Mouse (Mus musculus) macrophage (primary cell): ENCODE measurements around the gene Pamr1. TPM values are rescaled to one million over a fixed set of nuclear protein-coding genes. Genes with fewer than 3 reads are reported as not detected.

Experiments
- H3K27ac ChIP-seq: fragments of 350-480 bp; formaldehyde crosslinking; 2 replicates; pipeline ENCODE4 v1.9.0; 2021
- H3K36me3 ChIP-seq: fragments of 350-480 bp; formaldehyde crosslinking; 2 replicates; pipeline ENCODE4 v1.9.0; 2021; ENCODE audit errors: inconsistent target
- H3K4me3 ChIP-seq: fragments of 350-480 bp; formaldehyde crosslinking; 2 replicates; pipeline ENCODE4 v1.9.0; 2021; ENCODE audit errors: inconsistent target
- H3K79me2 ChIP-seq: fragments of 350-480 bp; formaldehyde crosslinking; 2 replicates; pipeline ENCODE4 v1.9.0; 2021; ENCODE audit errors: inconsistent target
- WGBS: methylation state at CpG from one replicate; pipeline ENCODE4 v1.1.7; 2026; ENCODE audit warnings: inconsistent platforms; ENCODE audit not compliant: missing documents; 5-methylcytosine and 5-hydroxymethylcytosine counted together
- polyA plus RNA-seq: library from polyadenylated mRNA; stranded (reverse); fragments of 250-400 nt; gene quantifications from 3 replicates; pipeline ENCODE4 v1.2.4, GENCODE M21; 2018; ENCODE audit warnings: inconsistent platforms

Pamr1 gene
- polyA plus RNA-seq, 1 experiment from 2014 or later = not detected

GRCm38 (mm10) chr2:102662911-102663310 lies 113.1 kb downstream of the Pamr1 start:
- no peaks in the 10 kb centered on the region for H3K79me2 ChIP-seq
- H3K4me3 ChIP-seq = no peak overlapping the region
- 84% methylated on average over 9 of the region's 9 CpGs for WGBS
- H3K27ac ChIP-seq = no peak overlapping the region
- H3K36me3 ChIP-seq = no peaks in the 10 kb centered on the region

GRCm38 (mm10) chr2:102663339-102663738 lies 113.5 kb downstream of the Pamr1 start:
- WGBS = 84% methylated on average over 6 of the region's 6 CpGs
- Histone ChIP-seq H3K4me3 (no peak overlapping the region), H3K36me3 (no peaks in the 10 kb centered on the region), H3K79me2 (no peaks in the 10 kb centered on the region), H3K27ac (no peak overlapping the region)

GRCm38 (mm10) chr2:102663865-102664264 lies 114.1 kb downstream of the Pamr1 start:
- Histone ChIP-seq H3K36me3 (no peaks in the 10 kb centered on the region), H3K79me2 (no peaks in the 10 kb centered on the region), H3K27ac (no peak overlapping the region), H3K4me3 (no peak overlapping the region)
- WGBS = 82% methylated on average over 3 of the region's 3 CpGs

GRCm38 (mm10) chr2:102667981-102668380 lies 118.2 kb downstream of the Pamr1 start:
- 86% methylated on average over 6 of the region's 6 CpGs for WGBS
- Histone ChIP-seq H3K27ac (no peak overlapping the region), H3K4me3 (no peak overlapping the region)

GRCm38 (mm10) chr2:102669580-102669979 lies 119.8 kb downstream of the Pamr1 start:
- WGBS = 63% methylated on average over 6 of the region's 6 CpGs
- no peaks in the 10 kb centered on the region for H3K36me3 ChIP-seq
- H3K27ac ChIP-seq = no peak overlapping the region
- H3K79me2 ChIP-seq = no peaks in the 10 kb centered on the region
- no peak overlapping the region for H3K4me3 ChIP-seq

More at GRCm38 (mm10) chr2:102667981-102668380, 118.2 kb downstream of the Pamr1 start:
- no peaks in the 10 kb centered on the region for H3K79me2 ChIP-seq
- no peaks in the 10 kb centered on the region for H3K36me3 ChIP-seq

- Histone ChIP-seq H3K79me2 (no peaks in the 10 kb centered on the region), H3K4me3 (no peak overlapping the region), H3K36me3 (no peaks in the 10 kb centered on the region), H3K27ac (no peak overlapping the region)
- WGBS = 69% methylated on average over 2 of the region's 2 CpGs
These were observed 124.8 kb downstream of the Pamr1 start for GRCm38 (mm10) chr2:102674582-102674981.

GRCm38 (mm10) chr2:102675275-102675674 lies 125.5 kb downstream of the Pamr1 start:
- H3K36me3 ChIP-seq = no peaks in the 10 kb centered on the region
- H3K27ac ChIP-seq = no peak overlapping the region
- no peak overlapping the region for H3K4me3 ChIP-seq
- H3K79me2 ChIP-seq = no peaks in the 10 kb centered on the region
- 83% methylated on average over 5 of the region's 6 CpGs for WGBS

GRCm38 (mm10) chr2:102676716-102677312 lies 127.0 kb downstream of the Pamr1 start:
- no peaks in the 10 kb centered on the region for H3K79me2 ChIP-seq
- H3K4me3 ChIP-seq = no peak overlapping the region
- WGBS = 95% methylated on average over 9 of the region's 9 CpGs
- no peaks in the 10 kb centered on the region for H3K36me3 ChIP-seq
- no peak overlapping the region for H3K27ac ChIP-seq

GRCm38 (mm10) chr2:102677400-102677799 lies 127.6 kb downstream of the Pamr1 start:
- H3K27ac ChIP-seq = no peak overlapping the region
- no peaks in the 10 kb centered on the region for H3K79me2 ChIP-seq
- no peaks in the 10 kb centered on the region for H3K36me3 ChIP-seq
- WGBS = 85% methylated on average over 6 of the region's 6 CpGs
- H3K4me3 ChIP-seq = no peak overlapping the region

GRCm38 (mm10) chr2:102681351-102681750 lies 131.5 kb downstream of the Pamr1 start:
- H3K27ac ChIP-seq = no peak overlapping the region
- H3K4me3 ChIP-seq = no peak overlapping the region
- 92% methylated on average over 7 of the region's 7 CpGs for WGBS
- H3K79me2 ChIP-seq = no peaks in the 10 kb centered on the region
- H3K36me3 ChIP-seq = no peaks in the 10 kb centered on the region

GRCm38 (mm10) chr2:102682168-102682567 lies 132.4 kb downstream of the Pamr1 start:
- Histone ChIP-seq H3K79me2 (no peaks in the 10 kb centered on the region), H3K4me3 (no peak overlapping the region), H3K27ac (no peak overlapping the region), H3K36me3 (no peaks in the 10 kb centered on the region)
- 40% methylated on average over 5 of the region's 5 CpGs for WGBS

GRCm38 (mm10) chr2:102685371-102686107 lies 135.7 kb downstream of the Pamr1 start:
- WGBS = 87% methylated on average over 7 of the region's 7 CpGs
- Histone ChIP-seq H3K36me3 (no peaks in the 10 kb centered on the region), H3K79me2 (no peaks in the 10 kb centered on the region), H3K27ac (no peak overlapping the region), H3K4me3 (no peak overlapping the region)

- no peaks in the 10 kb centered on the region for H3K36me3 ChIP-seq
These were observed 136.3 kb downstream of the Pamr1 start for GRCm38 (mm10) chr2:102686108-102686450.

More at GRCm38 (mm10) chr2:102686108-102686450, 136.3 kb downstream of the Pamr1 start:
- WGBS = 91% methylated on average over 9 of the region's 9 CpGs
- no peaks in the 10 kb centered on the region for H3K79me2 ChIP-seq
- no peak overlapping the region for H3K27ac ChIP-seq
- no peak overlapping the region for H3K4me3 ChIP-seq
